ENCODE assay signal across 9 mouse cellular contexts in the genomic region with DNA sequence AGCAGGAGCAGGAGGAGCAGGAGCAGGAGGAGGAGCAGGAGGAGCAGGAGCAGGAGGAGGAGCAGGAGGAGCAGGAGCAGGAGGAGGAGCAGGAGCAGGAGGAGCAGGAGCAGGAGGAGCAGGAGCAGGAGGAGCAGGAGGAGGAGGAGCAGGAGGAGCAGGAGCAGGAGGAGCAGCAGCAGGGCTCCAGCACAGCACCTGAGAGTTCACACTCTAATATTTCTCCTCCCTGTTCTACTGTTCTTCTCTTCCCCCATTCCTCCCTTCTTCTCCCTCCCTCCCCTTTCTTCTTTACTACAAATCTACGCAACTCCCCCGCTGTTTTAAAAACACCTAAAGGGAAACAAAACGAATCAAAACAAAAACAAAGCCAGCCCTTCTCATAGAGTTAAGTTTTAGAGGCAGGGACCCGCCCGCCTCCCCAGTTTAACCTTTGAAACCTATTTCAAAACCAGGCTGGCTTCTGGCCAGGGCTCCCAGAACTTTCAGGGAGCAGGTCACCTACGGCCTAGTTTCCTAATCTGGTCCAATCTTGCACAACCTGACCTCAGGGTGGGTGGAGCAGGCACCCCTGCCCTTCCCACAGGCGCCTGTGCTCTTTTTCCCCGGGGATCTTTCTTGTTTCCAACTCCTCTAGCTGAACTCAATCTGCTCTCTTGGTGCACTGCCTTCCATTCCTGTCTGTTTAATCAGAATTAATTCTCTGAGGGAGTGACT.
DNase-seq lines count a peak whose midpoint lies in the region; ATAC-seq lines count a peak whose summit lies in the region.
"Had no signal": no experiment of that assay in that cellular context is flagged by ENCODE, and none has a peak within 500 bp of the region (broad histone marks: within the 10 kb centered on the region; RNA-seq: fewer than 3 reads in every experiment).

No protein-coding gene starts in this region.

- no peak overlapping the region for H3K4me2 ChIP-seq in neural tube, embryonic 15.5 days
- no peak overlapping the region for H3K4me2 ChIP-seq in hindbrain, embryonic 13.5 days
- H3K4me2 ChIP-seq: hindbrain, embryonic 15.5 days had no signal

- no peaks in the 10 kb centered on the region for H3K27me3 ChIP-seq in neural tube, embryonic 15.5 days (replicated peaks)
- H3K27me3 ChIP-seq in hindbrain, embryonic 13.5 days: no peaks in the 10 kb centered on the region
- H3K27me3 ChIP-seq: hindbrain, embryonic 15.5 days had no signal

- no peak overlapping the region for H3K9ac ChIP-seq in neural tube, embryonic 15.5 days (replicated peaks)
- H3K9ac ChIP-seq in hindbrain, embryonic 13.5 days: no peak overlapping the region
- H3K9ac ChIP-seq: hindbrain, embryonic 15.5 days had no signal

- 13% methylated on average over 8 of the region's 8 CpGs for WGBS in large intestine, adult 2 months
- WGBS in neural tube, embryonic 15.5 days: 65% methylated on average over 8 of the region's 8 CpGs
- 64% methylated on average over 8 of the region's 8 CpGs for WGBS in hindbrain, embryonic 13.5 days

- H3K4me3 ChIP-seq in neural tube, embryonic 15.5 days (replicated peaks): no peak overlapping the region
- no peak overlapping the region for H3K4me3 ChIP-seq in hindbrain, embryonic 13.5 days
- H3K4me3 ChIP-seq: hindbrain, embryonic 15.5 days had no signal

- H3K9me3 ChIP-seq in neural tube, embryonic 15.5 days (replicated peaks): no peaks in the 10 kb centered on the region
- no peaks in the 10 kb centered on the region for H3K9me3 ChIP-seq in hindbrain, embryonic 13.5 days
- H3K9me3 ChIP-seq: hindbrain, embryonic 15.5 days had no signal

- H3K36me3 ChIP-seq in neural tube, embryonic 15.5 days: no peaks in the 10 kb centered on the region
- no peaks in the 10 kb centered on the region for H3K36me3 ChIP-seq in hindbrain, embryonic 13.5 days
- H3K36me3 ChIP-seq: hindbrain, embryonic 15.5 days had no signal

- peak; percentile 83 for ATAC-seq in granulocyte monocyte progenitor cell, adult 5-6 weeks (replicated peaks; ENCODE audit: poor library complexity, severe bottlenecking)
- no peak for ATAC-seq in neural tube, embryonic 15.5 days (ENCODE audit: low FRiP score)
- ATAC-seq in hindbrain, embryonic 13.5 days (ENCODE audit: low FRiP score): no peak

- no peaks in the 10 kb centered on the region for H3K4me1 ChIP-seq in neural tube, embryonic 15.5 days
- H3K4me1 ChIP-seq in hindbrain, embryonic 13.5 days (replicated peaks): no peaks in the 10 kb centered on the region
- H3K4me1 ChIP-seq: hindbrain, embryonic 15.5 days had no signal

- no peak overlapping the region for H3K27ac ChIP-seq in neural tube, embryonic 15.5 days (replicated peaks)
- no peak overlapping the region for H3K27ac ChIP-seq in hindbrain, embryonic 13.5 days
- H3K27ac ChIP-seq: hindbrain, embryonic 15.5 days had no signal

- peak; percentile 93 for DNase-seq in adrenal gland, adult 2 months
- DNase-seq in large intestine, adult 2 months (ENCODE audit: low read depth, low spot score): peak; percentile 89
- peak; percentile 66 for DNase-seq in skeletal muscle tissue, adult 2 months (ENCODE audit: low read depth, low spot score)
- no peak for DNase-seq in embryo, embryonic 10.5 days (ENCODE audit: low spot score)
- DNase-seq in c-Kit-positive CD71-positive TER-119-positive erythroid progenitor cells, embryonic 14.5 days (ENCODE audit: low spot score): no peak

Comparison
In these comparisons a context has a peak if more than half of its experiments do, and no peak if none do; other contexts are left out.
1. DNase-seq: peak in adrenal gland, adult 2 months (single experiment), large intestine, adult 2 months (single experiment) and skeletal muscle tissue, adult 2 months (single experiment); none in embryo, embryonic 10.5 days (single experiment) and c-Kit-positive CD71-positive TER-119-positive erythroid progenitor cells, embryonic 14.5 days (single experiment).